Mouse (Mus musculus) cortical plate, adult 2 months (tissue): Measurements from ENCODE around the gene Gnb1l. TPM values are rescaled to one million over a fixed set of nuclear protein-coding genes. Genes with fewer than 3 reads are reported as not detected.

Experiments used
- H3K27ac ChIP-seq: fragments of 200-500 bp; 2 replicates; pipeline ENCODE4 v1.5.1; 2012; ENCODE audit warnings: low read length, control low read depth, inconsistent platforms; ENCODE audit not compliant: insufficient read depth
- H3K4me1 ChIP-seq: fragments of 200-500 bp; 2 replicates; pipeline ENCODE4 v1.6.1; 2011; ENCODE audit warnings: low read length; ENCODE audit not compliant: control insufficient read depth, insufficient read depth
- H3K4me3 ChIP-seq: fragments of 200-500 bp; 2 replicates; pipeline ENCODE4 v1.5.1; 2011; ENCODE audit warnings: mild to moderate bottlenecking, low read length, control low read depth; ENCODE audit not compliant: insufficient read depth
- CTCF ChIP-seq: fragments of 200-500 bp; IDR thresholded peaks from 2 replicates; pipeline ENCODE4 v1.5.1; 2011; ENCODE audit warnings: mild to moderate bottlenecking, control low read depth, low read length; ENCODE audit not compliant: insufficient read depth; ENCODE audit errors: extremely low read depth
- POLR2A ChIP-seq: fragments of 200-500 bp; IDR thresholded peaks from 2 replicates; pipeline ENCODE4 v1.6.1; 2011; ENCODE audit warnings: mild to moderate bottlenecking, low read length, control low read depth; ENCODE audit not compliant: insufficient read depth; ENCODE audit errors: extremely low read depth
- polyA plus RNA-seq: library from polyadenylated mRNA; depleted of rRNA; stranded (reverse); fragments of >200 nt; gene quantifications from 2 replicates; pipeline ENCODE4 v1.2.3, GENCODE M21; 2012

Gnb1l gene
- polyA plus RNA-seq, 1 experiment = 7.8 TPM

- H3K4me1 ChIP-seq = no peaks in the 10 kb centered on the region
- H3K4me3 ChIP-seq = 0 out of 2 replicates have a peak overlapping the region, but pooled peaks have one; percentile 16
- no peak for TF ChIP-seq CTCF
- TF ChIP-seq POLR2A = no peak
- H3K27ac ChIP-seq = no peak overlapping the region
Observed at GRCm38 (mm10) chr16:18581623-18582205, 83.2 kb downstream of the Gnb1l start.

DNA sequence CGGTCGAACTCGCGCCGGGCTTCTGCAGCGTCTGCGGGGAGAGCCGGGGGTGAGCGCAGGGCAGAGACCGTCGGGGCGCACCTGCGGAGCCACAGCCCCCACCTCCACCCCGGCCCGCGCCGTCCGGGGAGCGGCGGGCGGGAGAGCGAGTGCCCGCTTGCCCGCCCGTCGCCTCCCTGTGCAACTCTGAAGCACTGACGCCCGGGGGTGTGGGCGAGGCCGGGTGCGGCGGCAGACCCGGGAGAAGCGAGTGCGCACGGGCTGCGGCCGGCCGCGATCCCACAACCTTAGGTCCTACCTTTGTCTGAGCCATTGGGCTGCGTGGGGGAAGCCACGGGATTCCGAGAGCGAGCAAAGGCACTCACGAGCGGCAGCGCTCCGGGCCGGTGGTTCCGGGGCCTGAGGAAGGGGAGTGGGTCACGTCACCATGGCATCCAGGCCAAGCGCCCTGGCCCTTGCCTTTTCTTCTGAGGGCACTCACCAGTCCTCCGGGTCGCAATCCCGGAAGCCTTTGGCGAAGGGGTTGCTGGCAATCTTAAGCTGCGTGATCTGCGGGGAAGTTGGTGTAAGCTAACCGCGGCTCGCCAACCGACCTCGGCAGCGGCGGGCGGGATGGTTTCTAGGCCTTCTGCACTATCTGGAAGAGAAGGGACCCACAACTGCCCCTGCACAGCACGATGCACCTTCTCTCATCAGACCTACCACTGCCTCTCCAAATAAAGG lies 84.1 kb downstream of the Gnb1l start:
- TF ChIP-seq CTCF (no peak), POLR2A (no peak)
- H3K4me1 ChIP-seq = no peaks in the 10 kb centered on the region
- H3K4me3 ChIP-seq = no peak overlapping the region
- no peak overlapping the region for H3K27ac ChIP-seq

- H3K4me1 ChIP-seq = no peaks in the 10 kb centered on the region
- TF ChIP-seq CTCF (no peak), POLR2A (no peak)
- no peak overlapping the region for H3K27ac ChIP-seq
- H3K4me3 ChIP-seq = no peak overlapping the region
Observed at GRCm38 (mm10) chr16:18583169-18583568, 84.7 kb downstream of the Gnb1l start.

DNA sequence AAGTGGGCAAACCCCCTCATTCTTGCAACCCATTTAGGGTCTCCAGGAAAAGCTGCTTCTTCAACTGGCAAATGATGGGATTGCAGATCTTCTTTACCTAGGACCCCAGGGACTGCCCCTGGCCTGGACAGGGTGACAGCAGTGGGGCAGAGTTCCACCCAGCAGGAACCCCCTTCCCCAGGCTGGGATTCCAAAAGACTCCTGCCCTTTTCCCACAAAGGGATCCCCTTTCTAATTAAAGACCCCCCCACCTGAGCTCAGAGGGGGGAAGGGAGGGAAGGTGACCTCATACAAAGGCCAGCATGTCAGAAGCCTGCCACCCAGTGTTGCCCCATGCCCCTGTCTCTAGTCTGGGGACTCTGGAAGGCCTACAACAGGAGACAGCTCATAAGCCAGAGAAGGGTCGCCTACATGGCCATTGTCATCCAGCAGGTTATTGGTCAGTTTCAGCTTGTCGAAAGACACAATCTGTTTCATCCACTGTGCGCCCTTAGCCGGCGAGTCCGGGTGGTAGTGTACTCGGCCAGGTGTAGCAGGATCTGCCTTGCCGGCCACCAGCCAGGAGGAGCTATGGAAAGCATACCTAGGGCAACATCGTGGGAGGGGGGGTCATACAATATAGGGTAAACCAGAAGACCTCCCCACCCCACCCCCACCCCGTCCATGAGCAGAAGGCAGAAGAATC lies 85.3 kb downstream of the Gnb1l start:
- TF ChIP-seq CTCF = no peak
- TF ChIP-seq POLR2A = no peak
- no peak overlapping the region for H3K4me3 ChIP-seq
- H3K27ac ChIP-seq = no peak overlapping the region
- H3K4me1 ChIP-seq = no peaks in the 10 kb centered on the region

- Histone ChIP-seq H3K4me1 (no peaks in the 10 kb centered on the region), H3K4me3 (no peak overlapping the region), H3K27ac (no peak overlapping the region)
- no peak for TF ChIP-seq POLR2A
- no peak for TF ChIP-seq CTCF
Observed at GRCm38 (mm10) chr16:18584901-18585510, 86.5 kb downstream of the Gnb1l start.

DNA sequence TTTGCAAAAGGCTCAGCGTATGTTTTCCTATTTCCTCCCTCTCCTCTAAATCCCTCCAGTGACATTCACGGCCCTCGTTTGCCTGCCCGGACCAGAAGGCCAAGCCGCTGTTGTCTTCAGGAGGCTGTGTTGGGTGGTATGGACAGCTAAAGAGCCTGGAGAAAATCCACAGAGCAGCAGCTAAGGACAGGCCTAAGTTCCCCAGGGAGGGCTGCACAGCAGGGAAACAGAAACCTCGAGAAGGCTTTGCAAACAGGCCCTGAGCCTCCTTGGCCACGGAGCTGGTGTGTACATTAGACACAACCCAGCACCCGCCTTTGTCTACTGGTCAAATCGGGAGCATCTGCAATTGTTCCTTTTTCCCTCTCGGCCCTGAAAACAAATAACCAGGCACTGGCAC lies 87.2 kb downstream of the Gnb1l start:
- Histone ChIP-seq H3K27ac (no peak overlapping the region), H3K4me3 (no peak overlapping the region), H3K4me1 (no peaks in the 10 kb centered on the region; the same call in 1 of the 2 replicates)
- TF ChIP-seq POLR2A (no peak), CTCF (no peak)

DNA sequence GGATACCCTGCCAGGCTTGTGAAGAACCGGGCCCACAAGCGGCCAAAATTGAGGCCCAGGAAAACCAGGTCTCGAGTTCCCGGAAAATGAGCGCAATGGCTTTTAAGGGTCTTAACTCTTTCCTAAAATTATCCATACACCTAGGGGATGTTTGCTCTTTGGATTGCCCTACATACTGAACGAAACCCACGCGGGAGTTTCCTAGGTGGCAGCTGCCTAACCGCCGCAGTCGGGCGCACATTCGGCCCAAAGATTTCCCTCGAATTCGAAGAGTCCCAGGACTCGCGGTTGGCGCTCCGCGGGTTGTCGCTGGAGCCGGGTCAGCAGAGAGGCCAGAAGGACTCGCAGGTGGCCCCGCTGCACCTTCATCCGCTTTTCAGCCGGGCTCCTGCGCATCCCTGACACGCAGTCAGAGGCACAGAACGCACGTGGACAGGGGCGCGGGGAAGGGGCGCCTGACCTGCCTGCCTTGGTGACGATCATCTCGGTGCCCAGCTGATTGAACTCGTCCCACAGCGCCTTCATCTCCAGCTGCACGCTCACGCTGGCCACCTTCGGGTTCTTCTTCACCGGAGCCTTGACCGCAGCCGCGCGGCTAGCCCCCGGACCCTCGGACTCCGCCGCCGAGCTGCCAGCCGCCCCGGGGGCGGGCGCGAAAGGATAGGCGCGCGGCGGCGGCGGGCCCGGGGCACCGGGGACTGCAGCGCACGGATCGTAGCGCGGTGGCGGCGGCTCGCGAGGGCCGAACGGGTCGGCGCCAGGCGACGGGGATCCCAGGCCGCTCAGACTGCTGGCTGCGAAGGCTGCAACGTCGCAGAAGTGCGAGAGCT lies 87.8 kb downstream of the Gnb1l start:
- peak overlapping the region; percentile 14; the same call in 1 of the 2 replicates for H3K4me3 ChIP-seq
- no peak overlapping the region for H3K27ac ChIP-seq
- no peaks in the 10 kb centered on the region; the same call in 1 of the 2 replicates for H3K4me1 ChIP-seq
- no peak for TF ChIP-seq CTCF

DNA sequence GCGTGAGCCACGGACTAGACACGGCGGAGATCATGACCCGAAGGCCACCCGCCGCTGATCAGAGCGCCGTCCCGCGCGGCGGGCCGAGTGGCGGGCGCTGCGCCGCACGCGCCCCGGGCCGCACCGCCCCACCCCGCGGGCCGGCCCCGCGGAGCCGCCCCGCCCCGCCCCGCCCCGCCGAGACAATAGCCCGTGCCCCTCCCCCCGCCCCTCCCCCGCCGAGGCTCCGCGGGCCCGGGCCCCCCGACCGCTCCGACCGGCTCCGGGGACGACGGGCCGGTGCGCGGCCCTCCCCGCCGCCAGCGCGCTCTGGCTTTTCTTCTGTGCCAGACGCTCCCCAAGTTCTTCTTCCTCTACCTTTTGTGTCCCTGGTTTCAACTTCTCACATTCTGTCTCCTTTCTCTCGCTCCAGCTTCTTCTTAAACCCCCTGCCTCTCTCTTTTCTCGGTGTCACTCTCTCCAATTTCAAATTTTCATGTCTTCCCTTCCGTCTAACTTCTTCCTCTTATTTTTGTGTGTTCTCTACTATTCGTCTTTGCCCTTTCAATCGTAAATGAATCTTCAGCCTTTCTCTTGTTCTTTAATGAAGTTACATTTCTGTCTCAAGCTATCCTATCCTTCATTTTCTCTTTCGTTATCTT lies 88.5 kb downstream of the Gnb1l start:
- H3K4me3 ChIP-seq = peak overlapping the region; percentile 14; the same call in 1 of the 2 replicates
- no peaks in the 10 kb centered on the region; the same call in 1 of the 2 replicates for H3K4me1 ChIP-seq
- no peak overlapping the region for H3K27ac ChIP-seq
- TF ChIP-seq CTCF = no peak
- TF ChIP-seq POLR2A = no peak
